Mouse (Mus musculus) CD8-positive naive resting alpha-beta T cell, adult 2 months (primary cell): ENCODE results near the gene Engase.
A peak's percentile ranks its signal among the peaks of the same experiment; 100 is the strongest.

Source experiments
- DNase-seq, 2 experiments: peaks; one replicate each; pipeline ENCODE4 v3.0.0; 2022; ENCODE audit warnings: low read depth in 2 of 2, low spot score in 2 of 2

Gene Engase

GRCm38 (mm10) chr11:118476396-118477373 is at the start of gene Engase:
Gene Engase, plus strand, starts transcription at chr11:118476829.
- peak; percentile 85 to 89 for DNase-seq

GRCm38 (mm10) chr11:118427266-118427779 is 49.3 kb upstream of the Engase start:
- DNase-seq = no peak

GRCm38 (mm10) chr11:118427986-118428385 is 48.6 kb upstream of the Engase start, which contains the start of gene C1qtnf1:
Gene C1qtnf1, plus strand, starts transcription at chr11:118428203.
- peak in 1 of 2 experiments; percentile 5 for DNase-seq

- no peak for DNase-seq
These were observed 48.2 kb upstream of the Engase start for GRCm38 (mm10) chr11:118428460-118428868.

GRCm38 (mm10) chr11:118428944-118429709 is 47.5 kb upstream of the Engase start:
- DNase-seq = no peak

- no peak for DNase-seq
These were observed 46.2 kb upstream of the Engase start for GRCm38 (mm10) chr11:118430291-118430885.

GRCm38 (mm10) chr11:118431100-118431948 is 45.3 kb upstream of the Engase start:
- DNase-seq = no peak

- DNase-seq = no peak
These were observed 43.2 kb upstream of the Engase start for GRCm38 (mm10) chr11:118433398-118433868.

GRCm38 (mm10) chr11:118434093-118434492 is 42.5 kb upstream of the Engase start:
- no peak for DNase-seq

- no peak for DNase-seq
These were observed 40.1 kb upstream of the Engase start for GRCm38 (mm10) chr11:118436471-118436935.

- no peak for DNase-seq
These were observed 37.8 kb upstream of the Engase start for GRCm38 (mm10) chr11:118438665-118439414.

GRCm38 (mm10) chr11:118442691-118443090 is 33.9 kb upstream of the Engase start:
- DNase-seq = no peak

- peak; percentile 53 to 60 for DNase-seq
These were observed 33.2 kb upstream of the Engase start for GRCm38 (mm10) chr11:118443201-118443970.

GRCm38 (mm10) chr11:118445843-118446242 is 30.8 kb upstream of the Engase start:
- peak; percentile 46 to 66 for DNase-seq

GRCm38 (mm10) chr11:118447346-118447745 is 29.3 kb upstream of the Engase start:
- no peak for DNase-seq

GRCm38 (mm10) chr11:118448385-118448784 is 28.2 kb upstream of the Engase start:
- DNase-seq = no peak

GRCm38 (mm10) chr11:118451211-118451610 is 25.4 kb upstream of the Engase start:
- no peak for DNase-seq

GRCm38 (mm10) chr11:118452955-118453354 is 23.7 kb upstream of the Engase start:
- DNase-seq = no peak
